Mouse (Mus musculus) cortical plate, adult 2 months (tissue): ENCODE measurements around the gene Kbtbd2.

Experiments
- CTCF ChIP-seq: fragments of 200-500 bp; IDR thresholded peaks from 2 replicates; pipeline ENCODE4 v1.5.1; 2011; ENCODE audit warnings: mild to moderate bottlenecking, control low read depth, low read length; ENCODE audit not compliant: insufficient read depth; ENCODE audit errors: extremely low read depth
- POLR2A ChIP-seq: fragments of 200-500 bp; IDR thresholded peaks from 2 replicates; pipeline ENCODE4 v1.6.1; 2011; ENCODE audit warnings: mild to moderate bottlenecking, low read length, control low read depth; ENCODE audit not compliant: insufficient read depth; ENCODE audit errors: extremely low read depth

- TF ChIP-seq CTCF (no peak), POLR2A (no peak)
These were observed 21.8 kb downstream of the Kbtbd2 start for GRCm38 (mm10) chr6:56775816-56776215.
